31 mouse cellular contexts compared by ENCODE assay signal in the genomic region with DNA sequence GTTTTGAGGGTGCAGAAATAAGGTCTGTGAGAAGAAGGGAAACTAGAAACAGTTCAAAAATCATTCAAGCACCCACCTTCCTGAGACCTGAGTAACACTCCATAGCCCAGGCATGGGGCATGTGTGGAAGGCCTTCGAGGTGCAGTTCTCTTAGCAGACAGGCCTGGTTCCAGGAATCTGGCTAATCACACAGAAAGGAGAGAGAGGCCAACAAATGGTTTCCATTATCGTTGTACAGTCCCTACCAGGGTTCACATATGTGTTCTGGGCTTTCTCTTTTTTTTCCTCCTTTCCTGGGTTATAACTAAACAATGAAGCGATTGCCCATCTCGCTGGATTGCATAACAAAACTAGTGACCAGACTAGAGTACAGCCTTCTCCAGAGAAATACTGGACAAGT. TPM values are rescaled to one million over a fixed set of nuclear protein-coding genes. Genes with fewer than 3 reads are reported as not detected.
DNase-seq lines count a peak whose midpoint lies in the region; ATAC-seq and TF ChIP-seq lines count a peak whose summit lies in the region.
"Had no signal": no experiment of that assay in that cellular context is flagged by ENCODE, and none has a peak within 500 bp of the region (broad histone marks: within the 10 kb centered on the region; RNA-seq: fewer than 3 reads in every experiment).

No protein-coding gene starts in this region.

- peak; percentile 41 for DNase-seq in 3T3-L1 (ENCODE audit: low read depth, low spot score)
- no peak for DNase-seq in limb, embryonic 10.5 days (ENCODE audit: low spot score)
- DNase-seq in limb, embryonic 14.5 days (ENCODE audit: low spot score) = peak; percentile 56
- no peak for DNase-seq in natural killer cell, adult 2 months (ENCODE audit: low spot score in 2 of 2)
- no peak for DNase-seq in ovary, postnatal 36 days (ENCODE audit: low spot score)
- no peak for DNase-seq in midbrain, postnatal 0 days (ENCODE audit: low spot score)
- DNase-seq: adrenal gland, adult 8-10 months; adrenal gland, postnatal 25 days; cerebellum, adult 11-12 months; cerebellum, adult 8-10 months; cerebellum, postnatal 10 days; cerebellum, postnatal 36 days; embryo, embryonic 11 days; gastrocnemius, postnatal 14 days; heart, adult 18-20 months; heart, postnatal 10 days; heart, postnatal 36 days had no signal

- no peaks in the 10 kb centered on the region for H3K36me3 ChIP-seq in embryonic facial prominence, embryonic 13.5 days
- no peaks in the 10 kb centered on the region for H3K36me3 ChIP-seq in limb, embryonic 10.5 days
- H3K36me3 ChIP-seq in limb, embryonic 14.5 days (ENCODE audit: control insufficient read depth, insufficient read depth, low read length) = no peaks in the 10 kb centered on the region
- no peaks in the 10 kb centered on the region for H3K36me3 ChIP-seq in midbrain, postnatal 0 days (ENCODE audit: insufficient read depth, low read length)
- H3K36me3 ChIP-seq: embryonic facial prominence, embryonic 12.5 days; forebrain, embryonic 12.5 days; forebrain, embryonic 15.5 days; heart, embryonic 12.5 days; heart, embryonic 15.5 days; hindbrain, embryonic 10.5 days; hindbrain, embryonic 13.5 days had no signal

- H3K9me3 ChIP-seq in embryonic facial prominence, embryonic 13.5 days = no peaks in the 10 kb centered on the region
- H3K9me3 ChIP-seq in limb, embryonic 10.5 days (replicated peaks) = no peaks in the 10 kb centered on the region
- H3K9me3 ChIP-seq in limb, embryonic 14.5 days (ENCODE audit: control insufficient read depth, low read length) = no peaks in the 10 kb centered on the region
- no peaks in the 10 kb centered on the region for H3K9me3 ChIP-seq in midbrain, postnatal 0 days (ENCODE audit: low read length)
- H3K9me3 ChIP-seq: embryonic facial prominence, embryonic 12.5 days; forebrain, embryonic 12.5 days; forebrain, embryonic 15.5 days; heart, embryonic 12.5 days; heart, embryonic 15.5 days; hindbrain, embryonic 10.5 days; hindbrain, embryonic 13.5 days had no signal

- ATAC-seq in embryonic facial prominence, embryonic 13.5 days (ENCODE audit: insufficient number of reproducible peaks, insufficient read depth, low FRiP score, low TSS enrichment, low read depth) = 0 out of 2 replicates have a peak, but pooled peaks have one; percentile 43
- ATAC-seq in limb, embryonic 14.5 days (ENCODE audit: low FRiP score, low read depth) = peak; percentile 56
- ATAC-seq in midbrain, postnatal 0 days (ENCODE audit: low FRiP score) = no peak
- ATAC-seq: activated CD4-positive, CD25-positive, alpha-beta regulatory T cell, adult 4 months; CD4-positive, CD25-positive, alpha-beta regulatory T cell, adult 4 months; forebrain, embryonic 15.5 days; hindbrain, postnatal 0 days; inflammation-experienced regulatory T-cells, adult 6 months; intestine, embryonic 16.5 days had no signal

- H3K27ac ChIP-seq in embryonic facial prominence, embryonic 13.5 days = peak overlapping the region; percentile 33; the same call in 1 of the 2 replicates
- peak overlapping the region; percentile 46; the same call in 1 of the 2 replicates for H3K27ac ChIP-seq in limb, embryonic 10.5 days
- peak overlapping the region; percentile 6; the same call in 1 of the 2 replicates for H3K27ac ChIP-seq in limb, embryonic 14.5 days (replicated peaks; ENCODE audit: low read depth, low read length)
- no peak overlapping the region for H3K27ac ChIP-seq in midbrain, postnatal 0 days (ENCODE audit: low read depth, low read length)
- H3K27ac ChIP-seq: embryonic facial prominence, embryonic 12.5 days; forebrain, embryonic 12.5 days; forebrain, embryonic 15.5 days; heart, embryonic 15.5 days; hindbrain, embryonic 10.5 days; hindbrain, embryonic 13.5 days; hindbrain, postnatal 0 days had no signal

- H3K4me3 ChIP-seq in embryonic facial prominence, embryonic 13.5 days = no peak overlapping the region
- H3K4me3 ChIP-seq in limb, embryonic 10.5 days = no peak overlapping the region
- H3K4me3 ChIP-seq in limb, embryonic 14.5 days (replicated peaks; ENCODE audit: low read length) = no peak overlapping the region
- no peak overlapping the region for H3K4me3 ChIP-seq in midbrain, postnatal 0 days (ENCODE audit: low read depth, low read length)
- H3K4me3 ChIP-seq: embryonic facial prominence, embryonic 12.5 days; forebrain, embryonic 12.5 days; forebrain, embryonic 15.5 days; heart, embryonic 12.5 days; heart, embryonic 15.5 days; hindbrain, embryonic 10.5 days; hindbrain, embryonic 13.5 days had no signal

- no peak for TF ChIP-seq CTCF in midbrain, postnatal 0 days (IDR thresholded peaks at IDR 0.05)

- no peaks in the 10 kb centered on the region for H3K27me3 ChIP-seq in embryonic facial prominence, embryonic 13.5 days
- no peaks in the 10 kb centered on the region for H3K27me3 ChIP-seq in limb, embryonic 10.5 days (ENCODE audit: low read depth, poor library complexity, severe bottlenecking)
- no peaks in the 10 kb centered on the region for H3K27me3 ChIP-seq in limb, embryonic 14.5 days (ENCODE audit: control insufficient read depth, insufficient read depth, low read length)
- no peaks in the 10 kb centered on the region for H3K27me3 ChIP-seq in midbrain, postnatal 0 days (ENCODE audit: insufficient read depth, low read length)
- H3K27me3 ChIP-seq: embryonic facial prominence, embryonic 12.5 days; forebrain, embryonic 12.5 days; forebrain, embryonic 15.5 days; heart, embryonic 12.5 days; heart, embryonic 15.5 days; hindbrain, embryonic 13.5 days had no signal

- H3K9ac ChIP-seq in embryonic facial prominence, embryonic 13.5 days = no peak overlapping the region
- no peak overlapping the region for H3K9ac ChIP-seq in limb, embryonic 14.5 days (ENCODE audit: low read depth, low read length, severe bottlenecking)
- no peak overlapping the region for H3K9ac ChIP-seq in midbrain, postnatal 0 days (replicated peaks; ENCODE audit: low read length, poor library complexity, severe bottlenecking)
- H3K9ac ChIP-seq: embryonic facial prominence, embryonic 12.5 days; forebrain, embryonic 12.5 days; forebrain, embryonic 15.5 days; heart, embryonic 12.5 days; heart, embryonic 15.5 days; hindbrain, embryonic 13.5 days had no signal

- WGBS in embryonic facial prominence, embryonic 13.5 days = 41% methylated on average over 4 of the region's 4 CpGs
- 81% methylated on average over 4 of the region's 4 CpGs for WGBS in limb, embryonic 10.5 days
- WGBS in limb, embryonic 14.5 days = 51% methylated on average over 4 of the region's 4 CpGs
- 91% methylated on average over 4 of the region's 4 CpGs for WGBS in midbrain, postnatal 0 days

- no peak overlapping the region for H3K4me2 ChIP-seq in embryonic facial prominence, embryonic 13.5 days
- H3K4me2 ChIP-seq in limb, embryonic 14.5 days (replicated peaks; ENCODE audit: low read depth, low read length, severe bottlenecking) = no peak overlapping the region
- no peak overlapping the region for H3K4me2 ChIP-seq in midbrain, postnatal 0 days (ENCODE audit: low read depth, low read length, poor library complexity, severe bottlenecking)
- H3K4me2 ChIP-seq: embryonic facial prominence, embryonic 12.5 days; forebrain, embryonic 12.5 days; forebrain, embryonic 15.5 days; heart, embryonic 12.5 days; heart, embryonic 15.5 days; hindbrain, embryonic 13.5 days had no signal

- peaks cover 46% of the 10 kb centered on the region for H3K4me1 ChIP-seq in embryonic facial prominence, embryonic 13.5 days
- peaks cover 34% of the 10 kb centered on the region for H3K4me1 ChIP-seq in limb, embryonic 10.5 days
- H3K4me1 ChIP-seq in limb, embryonic 14.5 days (ENCODE audit: control insufficient read depth, insufficient read depth, low read length) = peaks cover 37% of the 10 kb centered on the region
- no peaks in the 10 kb centered on the region for H3K4me1 ChIP-seq in midbrain, postnatal 0 days (ENCODE audit: insufficient read depth, low read length)
- H3K4me1 ChIP-seq: heart, embryonic 12.5 days; hindbrain, embryonic 13.5 days had no signal

- no peak for TF ChIP-seq POLR2A in limb, embryonic 14.5 days (IDR thresholded peaks at IDR 0.05; ENCODE audit: borderline replicate concordance, extremely low read depth, insufficient read depth, insufficient read length)

RNA-seq across cellular contexts. Expression of gene Ngf, which starts 35.4 kb away (rescaled TPM):
- 10.9 and 12.4 TPM in 2 replicates for polyA plus RNA-seq in embryonic facial prominence, embryonic 13.5 days (2015; fragmentation: Nextera tagmentation; extraction: Ambion mirVana)
- polyA plus RNA-seq in limb, embryonic 10.5 days (2016; fragmentation: Nextera tagmentation; extraction: Ambion mirVana) = 0.87 and 2.7 TPM in 2 replicates
- polyA plus RNA-seq in limb, embryonic 14.5 days (2012; rRNA removed) = 42.0 and 49.1 TPM in 2 replicates
- polyA plus RNA-seq in limb, embryonic 14.5 days (2014; fragmentation: Nextera tagmentation; extraction: Ambion mirVana) = 14.6 and 16.1 TPM in 2 replicates
- total RNA-seq in midbrain, postnatal 0 days (2014; rRNA removed) = 1.3 and 4.9 TPM in 2 replicates
- 0.28 and 1.1 TPM in 2 replicates for polyA plus RNA-seq in midbrain, postnatal 0 days (2015; fragmentation: Nextera tagmentation; extraction: Ambion mirVana)
- total RNA-seq: MEL had no signal
- polyA plus RNA-seq: activated CD4-positive, CD25-positive, alpha-beta regulatory T cell, adult 4 months; CD4-positive, CD25-positive, alpha-beta regulatory T cell, adult 4 months had no signal

Comparison
In these comparisons a context has a peak if more than half of its experiments do, and no peak if none do; other contexts are left out.
1. DNase-seq: peak in 3T3-L1 (single experiment) and limb, embryonic 14.5 days (single experiment); none in limb, embryonic 10.5 days (single experiment), natural killer cell, adult 2 months (0 of 2), ovary, postnatal 36 days (single experiment) and midbrain, postnatal 0 days (single experiment).